Mouse (Mus musculus) ES-Bruce4 (cell line): ENCODE data around the gene Lingo4. TPM values are rescaled to one million over a fixed set of nuclear protein-coding genes. Genes with fewer than 3 reads are reported as not detected.
A peak's percentile ranks its signal among the peaks of the same experiment; 100 is the strongest.

Experiments
- H3K27ac ChIP-seq: 2 replicates; pipeline ENCODE4 v1.5.1; 2012; ENCODE audit warnings: low read length, inconsistent platforms; ENCODE audit not compliant: insufficient read depth
- H3K27me3 ChIP-seq: 2 replicates; pipeline ENCODE4 v1.6.1; 2012; ENCODE audit warnings: mild to moderate bottlenecking, low read length, inconsistent platforms; ENCODE audit not compliant: control insufficient read depth, poor library complexity, insufficient read depth, severe bottlenecking
- H3K36me3 ChIP-seq: 2 replicates; pipeline ENCODE4 v1.6.1; 2012; ENCODE audit warnings: inconsistent platforms, mild to moderate bottlenecking, low read length, moderate library complexity; ENCODE audit not compliant: control insufficient read depth, poor library complexity, insufficient read depth, severe bottlenecking
- H3K4me1 ChIP-seq: one replicate; pipeline ENCODE4 v1.8.1; 2011; ENCODE audit warnings: low read length; ENCODE audit not compliant: control insufficient read depth, insufficient read depth
- H3K4me3 ChIP-seq: 2 replicates; pipeline ENCODE4 v1.5.1; 2011; ENCODE audit warnings: low read depth, mild to moderate bottlenecking, low read length
- H3K9ac ChIP-seq: 2 replicates; pipeline ENCODE4 v1.6.1; 2012; ENCODE audit warnings: low read depth, mild to moderate bottlenecking, inconsistent platforms; ENCODE audit not compliant: poor library complexity, severe bottlenecking
- H3K9me3 ChIP-seq: replicated peaks from 2 replicates; pipeline ENCODE4 v1.6.1; 2012; ENCODE audit warnings: mild to moderate bottlenecking, low read length, inconsistent platforms; ENCODE audit not compliant: control insufficient read depth, poor library complexity, insufficient read depth, severe bottlenecking
- CTCF ChIP-seq: IDR thresholded peaks from one replicate; pipeline ENCODE4 v1.8.1; 2011; ENCODE audit warnings: low read depth, low read length
- EP300 ChIP-seq: IDR thresholded peaks from 2 replicates; pipeline ENCODE4 v1.6.1; 2011; ENCODE audit warnings: low read depth, low read length; ENCODE audit not compliant: insufficient read depth
- POLR2A ChIP-seq: IDR thresholded peaks from one replicate; pipeline ENCODE4 v1.8.1; 2011; ENCODE audit warnings: low read length; ENCODE audit not compliant: insufficient read depth
- polyA plus RNA-seq: library from polyadenylated mRNA; stranded (reverse); fragments of >200 nt; gene quantifications from 2 replicates; pipeline ENCODE4 v1.2.4, GENCODE M21; 2011; ENCODE audit warnings: low read depth; ENCODE audit not compliant: missing spikeins, insufficient read depth, insufficient read length

The Lingo4 gene
- polyA plus RNA-seq, 1 experiment, result 0.33 TPM

DNA sequence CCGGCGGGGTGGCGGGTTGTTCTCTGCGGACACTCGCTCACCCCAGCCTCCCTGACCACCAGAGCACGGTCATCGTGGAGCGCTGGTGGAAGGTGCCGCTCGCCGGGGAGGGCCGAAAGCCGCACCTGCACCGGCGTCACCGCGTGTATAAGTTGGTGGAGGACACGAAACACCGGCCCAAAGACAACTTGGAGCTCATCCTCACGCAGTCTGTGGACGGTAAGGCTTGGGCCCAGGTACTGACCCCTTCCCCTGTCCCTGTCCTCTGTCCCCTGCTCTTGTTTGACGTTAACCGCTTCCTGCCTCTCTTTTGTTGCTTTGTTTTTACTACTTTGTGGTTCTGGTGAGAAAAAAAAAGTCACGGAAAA lies 45.3 kb downstream of the Lingo4 start, which contains the start of gene Oaz3:
TSS of gene Oaz3 (minus strand) at position 319 of the 368 bp plus-strand sequence.
- Histone ChIP-seq H3K27me3 (peaks cover 1% of the 10 kb centered on the region; the same call in 1 of the 2 replicates), H3K4me3 (peak within 1 kb of the TSS; percentile 93), H3K9me3 (no peaks in the 10 kb centered on the region), H3K36me3 (peaks cover 21% of the 10 kb centered on the region), H3K9ac (peak within 1 kb of the TSS; percentile 78), H3K4me1 (no peaks in the 10 kb centered on the region), H3K27ac (no peak within 1 kb of the TSS)
- TF ChIP-seq POLR2A (no peak), EP300 (no peak), CTCF (no peak)

DNA sequence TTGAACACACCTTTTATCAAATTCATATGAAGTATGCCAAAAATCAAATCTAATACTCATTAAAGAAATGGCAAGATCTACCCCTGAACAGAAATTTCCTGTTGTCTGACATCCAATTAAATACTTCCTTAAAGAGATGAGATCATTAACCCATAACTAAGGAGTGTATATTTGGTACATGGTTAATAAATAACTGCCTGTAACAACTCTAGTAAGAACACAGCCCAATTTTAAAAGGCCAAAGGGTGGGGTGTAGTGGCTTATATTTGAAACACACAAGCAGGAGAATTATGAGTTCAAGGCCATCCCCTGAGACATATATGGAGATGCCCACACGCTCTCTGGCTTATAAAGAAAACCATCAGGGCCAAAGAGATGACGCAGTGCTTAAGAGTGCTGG lies 51.1 kb downstream of the Lingo4 start:
- Histone ChIP-seq H3K36me3 (peaks cover 25% of the 10 kb centered on the region), H3K4me1 (no peaks in the 10 kb centered on the region), H3K27me3 (no peaks in the 10 kb centered on the region), H3K9ac (no peak overlapping the region), H3K9me3 (no peaks in the 10 kb centered on the region), H3K27ac (no peak overlapping the region), H3K4me3 (no peak overlapping the region)
- TF ChIP-seq EP300, result no peak
- TF ChIP-seq POLR2A, result no peak
- TF ChIP-seq CTCF, result no peak

Other genes with a start within 250 kb of the Lingo4 start
- not detected in 2 replicates for gene Gm10696, start 220.3 kb upstream of the Lingo4 start, polyA plus RNA-seq
- gene Gm5286, start 201.8 kb upstream of the Lingo4 start, polyA plus RNA-seq, result not detected in 2 replicates
- gene Gm4778, start 134.5 kb upstream of the Lingo4 start, polyA plus RNA-seq, result not detected in 2 replicates
- 5.3 and 5.6 TPM in 2 replicates for gene Them4, start 88.4 kb upstream of the Lingo4 start, polyA plus RNA-seq
- 0.48 and 0.90 TPM in 2 replicates for gene Them5, start 56.4 kb upstream of the Lingo4 start, polyA plus RNA-seq
- not detected in 2 replicates for gene C2cd4d, start 36.1 kb upstream of the Lingo4 start, polyA plus RNA-seq
- gene Rorc, start 25.7 kb upstream of the Lingo4 start, polyA plus RNA-seq, result 0.59 and 0.66 TPM in 2 replicates
- 8.8 and 12.3 TPM in 2 replicates for gene Tdrkh, start 14.8 kb downstream of the Lingo4 start, polyA plus RNA-seq
- gene Mrpl9, start 44.8 kb downstream of the Lingo4 start, polyA plus RNA-seq, result 31.3 and 32.3 TPM in 2 replicates
- gene Oaz3, start 45.4 kb downstream of the Lingo4 start, polyA plus RNA-seq, result 0.56 and 0.91 TPM in 2 replicates
- gene Celf3, start 79.8 kb downstream of the Lingo4 start, polyA plus RNA-seq, result not detected in 2 replicates
- 2.5 TPM in 1 of 2 replicates, not detected in the other for gene Riiad1, start 81.8 kb downstream of the Lingo4 start, polyA plus RNA-seq
- 53.1 and 60.2 TPM in 2 replicates for gene Snx27, start 184.2 kb downstream of the Lingo4 start, polyA plus RNA-seq
- gene Gm10972, start 244.6 kb downstream of the Lingo4 start, polyA plus RNA-seq, result not detected in 2 replicates